Mouse (Mus musculus) hindbrain, embryonic 13.5 days (tissue): ENCODE measurements around the gene Slc22a12. TPM values are rescaled to one million over a fixed set of nuclear protein-coding genes. Genes with fewer than 3 reads are reported as not detected.

Experiments
- ATAC-seq: fragments of 200-750 bp; cut with Nextera tagmentation; 2 replicates; pipeline ENCODE4 v1.8.0; 2017; ENCODE audit warnings: moderate TSS enrichment; ENCODE audit not compliant: low FRiP score
- H3K27ac ChIP-seq: fragments of 300-500 bp; sonication (generic); 2 replicates; pipeline ENCODE4 v1.5.1; 2015; ENCODE audit warnings: inconsistent platforms, mild to moderate bottlenecking, moderate library complexity
- H3K27me3 ChIP-seq: fragments of 300-500 bp; sonication (generic); 2 replicates; pipeline ENCODE4 v1.6.1; 2015; ENCODE audit warnings: mild to moderate bottlenecking, inconsistent platforms
- H3K36me3 ChIP-seq: fragments of 300-500 bp; sonication (generic); 2 replicates; pipeline ENCODE4 v1.6.1; 2015; ENCODE audit warnings: mild to moderate bottlenecking, inconsistent platforms
- H3K4me1 ChIP-seq: fragments of 300-500 bp; sonication (generic); replicated peaks from 2 replicates; pipeline ENCODE4 v1.6.1; 2015; ENCODE audit warnings: inconsistent platforms
- H3K4me2 ChIP-seq: fragments of 300-500 bp; sonication (generic); 2 replicates; pipeline ENCODE4 v1.6.1; 2015; ENCODE audit warnings: inconsistent platforms, mild to moderate bottlenecking, moderate library complexity
- H3K4me3 ChIP-seq: fragments of 300-500 bp; sonication (generic); 2 replicates; pipeline ENCODE4 v1.5.1; 2015; ENCODE audit warnings: mild to moderate bottlenecking, inconsistent platforms
- H3K9ac ChIP-seq: fragments of 300-500 bp; sonication (generic); 2 replicates; pipeline ENCODE4 v1.6.1; 2015; ENCODE audit warnings: mild to moderate bottlenecking, inconsistent platforms
- H3K9me3 ChIP-seq: fragments of 300-500 bp; sonication (generic); 2 replicates; pipeline ENCODE4 v1.6.1; 2016; ENCODE audit warnings: inconsistent platforms
- WGBS: fragments of 180-500 bp; shearing (Covaris S2); methylation state at CpG from one replicate; pipeline ENCODE4 v1.1.7; 2015; 5-methylcytosine and 5-hydroxymethylcytosine counted together
- microRNA-seq: library from miRNA; unstranded; fragments of <30 nt; microRNA quantifications from one replicate; pipeline ENCODE4, GENCODE M21; 2016
- polyA plus RNA-seq: library from polyadenylated mRNA; unstranded; fragments of >200 nt; fragmentation: Nextera tagmentation; extraction: Ambion mirVana; gene quantifications from 2 replicates; pipeline ENCODE4 v1.2.1, GENCODE M21; 2015

Gene Slc22a12
- polyA plus RNA-seq, 1 experiment from 2014 or later, result 0.23 TPM

DNA sequence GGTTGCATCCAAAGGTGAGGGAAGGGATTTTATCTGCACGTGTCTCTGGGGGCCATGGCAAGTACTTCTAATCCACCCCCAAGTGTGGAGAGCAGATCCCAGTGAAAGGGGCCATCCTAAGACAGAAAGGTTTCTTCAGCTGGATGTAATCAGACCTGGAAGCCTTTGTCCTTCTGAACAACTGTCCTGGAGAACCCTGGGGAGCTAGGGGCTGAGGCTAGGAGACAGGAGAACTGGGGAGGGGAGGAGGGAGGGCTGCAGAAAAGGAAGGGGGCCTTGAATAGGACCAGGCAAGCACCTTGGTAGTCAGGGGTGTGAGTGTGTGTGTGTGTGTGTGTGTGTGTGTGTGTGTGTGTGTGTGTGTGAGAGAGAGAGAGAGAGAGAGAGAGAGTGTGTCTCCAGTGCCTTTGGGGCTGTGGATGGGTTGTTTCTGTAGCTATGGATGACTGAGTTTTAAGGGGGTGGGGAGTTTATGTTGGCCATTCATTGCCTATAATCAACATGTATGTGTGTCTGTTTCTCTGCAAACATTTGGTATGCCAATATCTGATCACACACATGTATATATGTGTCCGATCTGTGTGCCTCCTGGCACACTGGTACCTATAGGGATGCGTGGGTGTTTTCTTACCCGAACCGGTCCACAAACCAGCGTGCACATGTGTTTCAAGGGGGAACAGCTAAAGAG lies 46.2 kb downstream of the Slc22a12 start:
- WGBS, result 8% methylated on average over 6 of the region's 6 CpGs

GRCm38 (mm10) chr19:6495714-6496113 lies 47.1 kb downstream of the Slc22a12 start:
- Histone ChIP-seq H3K27me3 (peaks cover 18% of the 10 kb centered on the region; the same call in 1 of the 2 replicates), H3K4me2 (peak overlapping the region; percentile 94), H3K27ac (peak overlapping the region; percentile 98), H3K36me3 (peaks cover 3% of the 10 kb centered on the region), H3K4me1 (peaks cover 67% of the 10 kb centered on the region), H3K9ac (peak overlapping the region; percentile 100), H3K4me3 (0 out of 2 replicates have a peak overlapping the region, but pooled peaks have one; percentile 91), H3K9me3 (no peaks in the 10 kb centered on the region)
- WGBS, result 28% methylated on average over 8 of the region's 8 CpGs
- ATAC-seq, result no peak

More for the DNA sequence above, 46.2 kb downstream of the Slc22a12 start:
- ATAC-seq, result peak; percentile 14; the same call in 1 of the 2 replicates
- H3K9me3 ChIP-seq, result no peaks in the 10 kb centered on the region
- H3K4me2 ChIP-seq, result peak overlapping the region; percentile 94
- peak overlapping the region; percentile 98 for H3K27ac ChIP-seq
- peaks cover 12% of the 10 kb centered on the region; the same call in 1 of the 2 replicates for H3K27me3 ChIP-seq
- H3K36me3 ChIP-seq, result no peaks in the 10 kb centered on the region
- peaks cover 76% of the 10 kb centered on the region for H3K4me1 ChIP-seq
- peak overlapping the region; percentile 91 for H3K4me3 ChIP-seq
- H3K9ac ChIP-seq, result peak overlapping the region; percentile 100

- H3K9me3 ChIP-seq, result no peaks in the 10 kb centered on the region
- peaks cover 19% of the 10 kb centered on the region; the same call in 1 of the 2 replicates for H3K27me3 ChIP-seq
- peak overlapping the region; percentile 98; the same call in 1 of the 2 replicates for H3K27ac ChIP-seq
- no peak overlapping the region for H3K4me3 ChIP-seq
- no peak overlapping the region for H3K4me2 ChIP-seq
- peaks cover 7% of the 10 kb centered on the region for H3K36me3 ChIP-seq
- peaks cover 56% of the 10 kb centered on the region for H3K4me1 ChIP-seq
- ATAC-seq, result no peak
- peak overlapping the region; percentile 100 for H3K9ac ChIP-seq
- WGBS, result 71% methylated on average over 18 of the region's 18 CpGs
These were observed 48.2 kb downstream of the Slc22a12 start for GRCm38 (mm10) chr19:6494504-6495170.

DNA sequence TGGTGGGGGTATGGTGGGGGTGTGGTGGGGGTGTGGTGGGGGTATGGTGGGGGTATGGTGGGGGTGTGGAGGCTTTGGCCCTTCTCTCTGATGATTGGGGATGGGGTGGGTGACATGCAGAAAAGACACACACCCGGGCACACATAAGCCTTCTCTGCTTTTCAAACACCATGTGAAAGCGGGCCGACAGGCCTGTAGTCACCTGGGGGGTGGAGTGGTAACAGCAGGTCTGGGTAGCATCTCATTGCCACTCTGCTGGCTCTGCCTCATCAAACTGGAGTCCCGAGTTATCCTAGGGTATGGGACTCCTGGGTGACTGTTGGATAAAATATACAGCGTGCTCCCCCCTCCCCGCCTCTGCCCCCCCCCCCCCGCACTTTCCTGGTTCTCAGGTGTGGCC lies 48.8 kb downstream of the Slc22a12 start:
- Histone ChIP-seq H3K9me3 (no peaks in the 10 kb centered on the region), H3K36me3 (peaks cover 7% of the 10 kb centered on the region), H3K9ac (no peak overlapping the region), H3K4me3 (no peak overlapping the region), H3K27me3 (peaks cover 19% of the 10 kb centered on the region; the same call in 1 of the 2 replicates), H3K4me1 (peaks cover 50% of the 10 kb centered on the region), H3K4me2 (no peak overlapping the region), H3K27ac (no peak overlapping the region)
- 65% methylated on average over 5 of the region's 7 CpGs for WGBS
- no peak for ATAC-seq

DNA sequence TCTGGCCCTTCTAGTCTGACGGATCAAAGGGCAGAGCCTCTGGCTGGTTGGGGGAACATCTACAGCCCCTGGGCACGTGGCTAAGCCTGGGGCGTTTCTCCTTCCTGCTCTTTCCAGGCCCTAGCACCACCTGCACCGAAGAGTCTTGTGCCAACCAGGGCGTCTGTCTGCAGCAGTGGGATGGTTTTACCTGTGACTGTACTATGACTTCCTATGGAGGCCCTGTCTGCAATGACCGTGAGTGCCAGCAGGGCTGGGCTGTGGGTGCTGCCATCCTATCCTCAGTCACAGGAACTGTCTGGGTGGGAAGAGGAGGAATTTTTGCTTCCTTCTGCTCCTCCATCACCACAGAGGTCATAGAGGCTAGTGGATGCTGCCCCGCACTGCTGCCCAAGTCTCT lies 49.6 kb downstream of the Slc22a12 start:
- H3K9ac ChIP-seq, result no peak overlapping the region
- no peak overlapping the region for H3K27ac ChIP-seq
- peaks cover 45% of the 10 kb centered on the region for H3K4me1 ChIP-seq
- H3K36me3 ChIP-seq, result peaks cover 7% of the 10 kb centered on the region
- no peak overlapping the region for H3K4me3 ChIP-seq
- H3K4me2 ChIP-seq, result no peak overlapping the region
- peaks cover 21% of the 10 kb centered on the region; the same call in 1 of the 2 replicates for H3K27me3 ChIP-seq
- no peak for ATAC-seq
- 84% methylated on average over 7 of the region's 7 CpGs for WGBS
- H3K9me3 ChIP-seq, result no peaks in the 10 kb centered on the region

- Histone ChIP-seq H3K4me2 (no peak overlapping the region), H3K9ac (peak overlapping the region; percentile 60; the same call in 1 of the 2 replicates), H3K27me3 (peaks cover 25% of the 10 kb centered on the region; the same call in 1 of the 2 replicates), H3K36me3 (peaks cover 7% of the 10 kb centered on the region), H3K4me1 (peaks cover 45% of the 10 kb centered on the region), H3K9me3 (no peaks in the 10 kb centered on the region), H3K4me3 (no peak overlapping the region), H3K27ac (peak overlapping the region; percentile 40; the same call in 1 of the 2 replicates)
- no peak for ATAC-seq
- WGBS, result 21% methylated on average over 12 of the region's 12 CpGs
These were observed 50.7 kb downstream of the Slc22a12 start for GRCm38 (mm10) chr19:6492124-6492523.

DNA sequence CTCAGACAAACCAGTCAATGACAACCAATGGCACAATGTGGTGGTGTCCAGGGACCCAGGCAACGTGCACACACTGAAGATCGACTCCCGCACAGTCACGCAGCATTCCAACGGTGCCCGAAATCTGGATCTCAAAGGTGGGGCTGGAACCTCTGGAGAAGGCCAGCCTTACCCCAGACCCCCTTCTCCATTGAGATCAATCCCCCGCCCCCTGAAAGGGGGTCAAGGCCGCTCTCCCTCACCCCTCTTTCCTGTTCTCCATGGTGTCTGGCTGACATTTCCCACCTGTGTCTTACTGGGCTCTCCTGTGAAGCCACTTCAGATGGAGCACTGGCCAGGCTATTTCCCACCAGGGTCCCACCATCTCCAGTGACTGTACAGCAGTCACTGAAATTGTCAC lies 51.3 kb downstream of the Slc22a12 start:
- Histone ChIP-seq H3K36me3 (peaks cover 7% of the 10 kb centered on the region), H3K4me1 (peaks cover 41% of the 10 kb centered on the region), H3K9me3 (no peaks in the 10 kb centered on the region), H3K27me3 (peaks cover 25% of the 10 kb centered on the region; the same call in 1 of the 2 replicates), H3K4me2 (no peak overlapping the region), H3K27ac (no peak overlapping the region), H3K4me3 (no peak overlapping the region), H3K9ac (peak overlapping the region; percentile 60; the same call in 1 of the 2 replicates)
- WGBS, result 87% methylated on average over 8 of the region's 8 CpGs
- no peak for ATAC-seq

DNA sequence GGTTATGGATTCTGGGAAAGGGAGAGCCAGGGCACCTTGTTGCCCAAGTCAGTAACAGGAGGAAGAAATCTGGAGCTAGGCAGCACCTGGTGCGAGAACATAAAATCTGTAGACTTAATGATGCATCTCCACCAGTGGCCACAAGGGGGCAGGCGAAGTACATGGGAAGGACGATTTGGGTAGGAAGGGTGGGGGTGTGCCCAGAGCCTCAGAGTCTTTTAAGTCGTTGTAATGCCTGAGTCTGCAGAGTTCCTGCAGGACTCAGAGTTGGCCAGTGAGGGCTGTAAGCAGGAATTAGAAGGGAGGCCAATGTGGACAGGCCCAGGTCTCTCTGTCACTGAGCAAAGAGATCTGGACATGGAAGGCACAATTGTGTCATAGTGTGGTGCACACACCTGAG lies 53.8 kb downstream of the Slc22a12 start:
- ATAC-seq, result 0 out of 2 replicates have a peak, but pooled peaks have one; percentile 3
- no peaks in the 10 kb centered on the region for H3K9me3 ChIP-seq
- peaks cover 20% of the 10 kb centered on the region for H3K4me1 ChIP-seq
- no peak overlapping the region for H3K4me2 ChIP-seq
- WGBS, result 1% methylated on average over 4 of the region's 4 CpGs
- H3K27me3 ChIP-seq, result 0 out of 2 replicates have a peak, but pooled peaks cover 18% of the 10 kb centered on the region
- H3K27ac ChIP-seq, result 0 out of 2 replicates have a peak overlapping the region, but pooled peaks have one; percentile 6
- no peak overlapping the region for H3K9ac ChIP-seq
- H3K36me3 ChIP-seq, result peaks cover 15% of the 10 kb centered on the region
- no peak overlapping the region for H3K4me3 ChIP-seq

Small RNAs within 50 kb of the gene (microRNA-seq; reads per million reads assigned to microRNA genes)
- gene Gm26460, result not detected

Other genes starting within 250 kb of the Slc22a12 start
- gene Cdc42bpg, start 236.6 kb downstream of the Slc22a12 start, polyA plus RNA-seq, result 0.42 and 0.48 TPM in 2 replicates
- gene Men1, start 208.1 kb downstream of the Slc22a12 start, polyA plus RNA-seq, result 71.7 and 73.8 TPM in 2 replicates
- 17.5 and 17.6 TPM in 2 replicates for gene Map4k2, start 201.9 kb downstream of the Slc22a12 start, polyA plus RNA-seq
- gene Sf1, start 179.3 kb downstream of the Slc22a12 start, polyA plus RNA-seq, result 103 and 107 TPM in 2 replicates
- 4.9 and 5.7 TPM in 2 replicates for gene Pygm, start 158.6 kb downstream of the Slc22a12 start, polyA plus RNA-seq
- 42.0 and 43.2 TPM in 2 replicates for gene Rasgrp2, start 143.7 kb downstream of the Slc22a12 start, polyA plus RNA-seq
- 23.5 and 27.7 TPM in 2 replicates for gene Nrxn2, start 124.3 kb downstream of the Slc22a12 start, polyA plus RNA-seq